Mouse (Mus musculus): Measurements from ENCODE around the gene Pla2g4e. TPM values are rescaled to one million over a fixed set of nuclear protein-coding genes. Genes with fewer than 3 reads are reported as not detected.
A peak's percentile ranks its signal among the peaks of the same experiment; 100 is the strongest.

Pla2g4e gene
- polyA plus RNA-seq, 1 experiment from 2014 or later, result not detected

DNA sequence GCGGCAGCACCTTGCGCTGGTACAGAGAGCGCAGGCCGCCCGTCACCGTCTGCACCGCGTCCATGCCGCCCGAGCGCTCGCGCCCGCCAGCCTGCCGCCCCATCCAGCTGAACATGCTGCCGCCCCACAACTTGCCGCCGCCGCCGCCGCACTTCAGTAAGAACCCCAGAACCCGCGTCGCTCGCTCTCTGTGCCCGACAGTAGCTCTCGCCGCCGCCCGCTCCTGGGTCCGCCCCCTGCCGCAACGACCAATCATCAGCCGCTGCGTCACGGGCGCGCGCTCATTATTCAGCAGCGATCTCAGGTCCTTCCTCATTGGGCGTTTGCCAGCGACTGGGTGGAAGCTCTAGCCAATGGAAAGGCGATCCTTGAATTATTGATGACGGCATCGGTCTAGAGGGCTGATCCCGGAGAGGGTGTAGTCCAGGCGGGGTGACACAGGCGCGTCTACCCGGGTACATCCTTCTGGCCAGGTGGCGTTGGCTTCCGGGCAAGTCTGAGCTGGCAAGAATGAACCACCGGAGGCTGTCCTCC is 90.7 kb downstream of the Pla2g4e start, which contains the start of gene Ehd4:
TSS of gene Ehd4 (minus strand) at position 246 of the 534 bp plus-strand sequence.
- WGBS, result under 1% methylated on average over 53 of the region's 53 CpGs
- Histone ChIP-seq H3K4me2 (ENCODE audit: low read length) (peak within 1 kb of the TSS; percentile 100), H3K27ac (peak within 1 kb of the TSS; percentile 66), H3K27me3 (ENCODE audit: insufficient read depth, low read length) (no peaks in the 10 kb centered on the region), H3K4me3 (replicated peaks; ENCODE audit: low read depth, low read length) (peak within 1 kb of the TSS; percentile 75), H3K9me3 (replicated peaks; ENCODE audit: low read length) (no peaks in the 10 kb centered on the region), H3K9ac (ENCODE audit: low read depth, low read length) (peak within 1 kb of the TSS; percentile 70), H3K4me1 (replicated peaks; ENCODE audit: insufficient read depth, low read length) (peaks cover 8% of the 10 kb centered on the region; the same call in 1 of the 2 replicates), H3K36me3 (ENCODE audit: insufficient read depth, low read length) (no peaks in the 10 kb centered on the region)
- ATAC-seq (replicated peaks; ENCODE audit: low FRiP score, low read depth) (peak; percentile 97), DNase-seq (ENCODE audit: low spot score) (peak; percentile 98)
- TF ChIP-seq CTCF (IDR thresholded peaks at IDR 0.05; ENCODE audit: low read depth), result no peak

DNA sequence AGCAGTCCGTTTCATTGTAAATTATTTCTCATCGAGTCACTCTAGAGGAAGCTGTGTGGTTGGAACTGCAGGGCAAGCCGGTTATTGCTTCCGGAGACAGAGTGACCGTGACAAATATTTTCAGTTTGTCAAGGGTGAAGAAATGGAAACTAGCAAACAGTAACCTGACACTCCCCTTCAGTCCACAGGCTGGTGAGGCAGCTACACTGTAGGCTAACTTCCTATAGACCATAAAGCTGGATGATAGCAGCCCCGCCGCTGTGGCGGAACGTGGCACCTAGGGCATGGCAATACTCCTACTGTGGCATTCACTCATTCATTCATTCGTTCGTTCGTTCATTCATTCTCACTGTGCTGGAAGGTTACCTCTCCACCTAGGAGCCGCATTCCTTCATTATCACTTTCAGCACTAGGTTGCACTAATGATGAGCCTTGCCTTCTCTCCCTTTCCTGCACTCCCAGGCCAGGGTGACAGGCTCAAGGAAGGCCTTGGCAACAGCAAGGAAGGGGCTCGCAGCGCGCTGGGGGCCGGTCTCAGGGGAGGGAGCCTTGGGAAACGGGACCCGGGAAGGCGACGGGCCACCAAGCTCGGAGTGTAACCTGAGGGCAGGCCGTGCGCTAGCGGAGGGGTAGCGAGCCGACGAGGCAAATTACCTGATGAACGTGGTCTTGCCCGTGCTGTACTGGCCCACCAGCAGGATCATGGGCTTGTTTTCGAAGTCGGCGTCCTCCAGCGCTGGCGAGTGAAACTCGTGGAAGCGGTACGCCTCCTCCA is 91.4 kb downstream of the Pla2g4e start:
- peak overlapping the region; percentile 66 for H3K27ac ChIP-seq
- H3K4me3 ChIP-seq (replicated peaks; ENCODE audit: low read depth, low read length), result peak overlapping the region; percentile 75
- no peaks in the 10 kb centered on the region for H3K27me3 ChIP-seq (ENCODE audit: insufficient read depth, low read length)
- peaks cover 8% of the 10 kb centered on the region; the same call in 1 of the 2 replicates for H3K4me1 ChIP-seq (replicated peaks; ENCODE audit: insufficient read depth, low read length)
- peak; percentile 72 for DNase-seq (ENCODE audit: low spot score)
- H3K4me2 ChIP-seq (ENCODE audit: low read length), result peak overlapping the region; percentile 100
- TF ChIP-seq CTCF (IDR thresholded peaks at IDR 0.05; ENCODE audit: low read depth), result no peak
- WGBS, result under 1% methylated on average over 38 of the region's 38 CpGs
- peak overlapping the region; percentile 70 for H3K9ac ChIP-seq (ENCODE audit: low read depth, low read length)
- ATAC-seq (replicated peaks; ENCODE audit: low FRiP score, low read depth), result peak; percentile 52
- no peaks in the 10 kb centered on the region for H3K36me3 ChIP-seq (ENCODE audit: insufficient read depth, low read length)
- H3K9me3 ChIP-seq (replicated peaks; ENCODE audit: low read length), result no peaks in the 10 kb centered on the region

DNA sequence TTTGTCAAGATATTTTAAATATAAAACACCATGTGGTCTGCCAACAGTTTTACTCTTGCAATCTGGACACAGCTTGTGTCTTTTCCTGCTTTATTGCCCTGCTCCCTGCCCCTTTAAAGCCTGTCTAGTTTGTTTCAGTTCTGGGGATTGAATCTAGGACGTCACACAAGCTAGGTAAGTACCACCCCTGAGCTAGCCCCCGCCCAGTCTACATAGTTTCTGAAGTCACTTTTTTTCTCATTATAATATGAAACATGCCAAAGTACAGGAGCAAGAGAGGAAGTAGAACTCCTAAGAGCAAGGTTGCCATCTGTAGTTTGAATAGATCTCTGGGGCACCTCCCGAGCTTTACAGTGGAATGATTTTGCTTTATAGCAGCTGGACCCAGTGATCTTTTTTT is 94.6 kb downstream of the Pla2g4e start:
- ATAC-seq (replicated peaks; ENCODE audit: low FRiP score, low read depth), result no peak
- TF ChIP-seq CTCF (IDR thresholded peaks at IDR 0.05; ENCODE audit: low read depth), result no peak
- 69% methylated on average over 3 of the region's 3 CpGs for WGBS

DNA sequence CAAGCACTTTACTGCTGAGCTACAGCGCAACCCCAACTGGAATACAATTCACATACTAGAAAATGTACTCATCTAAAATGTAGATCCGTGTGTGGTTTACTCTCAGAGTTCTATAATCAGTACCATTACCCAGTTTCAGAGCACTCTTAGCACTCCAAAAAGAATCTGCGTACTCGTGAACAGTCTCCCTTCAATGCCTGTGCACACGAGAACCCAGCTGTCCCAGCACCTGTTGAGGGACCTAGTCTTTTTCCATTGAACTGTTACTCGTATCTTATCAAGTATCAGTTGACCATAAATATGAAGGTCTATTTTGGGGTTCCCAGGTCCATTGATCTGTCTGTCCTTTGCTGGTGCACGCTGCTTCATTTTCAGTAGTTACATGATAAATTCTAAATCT is 95.5 kb downstream of the Pla2g4e start:
- H3K9me3 ChIP-seq (replicated peaks; ENCODE audit: low read length), result no peaks in the 10 kb centered on the region
- ATAC-seq (replicated peaks; ENCODE audit: low FRiP score, low read depth) (no peak), DNase-seq (ENCODE audit: low spot score) (no peak)
- no peak overlapping the region for H3K27ac ChIP-seq
- no peak overlapping the region for H3K4me2 ChIP-seq (ENCODE audit: low read length)
- H3K27me3 ChIP-seq (ENCODE audit: insufficient read depth, low read length), result no peaks in the 10 kb centered on the region
- H3K36me3 ChIP-seq (ENCODE audit: insufficient read depth, low read length), result no peaks in the 10 kb centered on the region
- H3K4me1 ChIP-seq (replicated peaks; ENCODE audit: insufficient read depth, low read length), result peaks cover 8% of the 10 kb centered on the region; the same call in 1 of the 2 replicates
- TF ChIP-seq CTCF (IDR thresholded peaks at IDR 0.05; ENCODE audit: low read depth), result no peak
- H3K4me3 ChIP-seq (replicated peaks; ENCODE audit: low read depth, low read length), result no peak overlapping the region
- no peak overlapping the region for H3K9ac ChIP-seq (ENCODE audit: low read depth, low read length)
- 89% methylated on average over 7 of the region's 7 CpGs for WGBS

More for the DNA sequence above, 94.6 kb downstream of the Pla2g4e start:
- no peaks in the 10 kb centered on the region for H3K36me3 ChIP-seq (ENCODE audit: insufficient read depth, low read length)
- H3K4me2 ChIP-seq (ENCODE audit: low read length), result no peak overlapping the region
- no peak overlapping the region for H3K27ac ChIP-seq
- H3K4me3 ChIP-seq (replicated peaks; ENCODE audit: low read depth, low read length), result no peak overlapping the region
- peaks cover 8% of the 10 kb centered on the region; the same call in 1 of the 2 replicates for H3K4me1 ChIP-seq (replicated peaks; ENCODE audit: insufficient read depth, low read length)
- no peak for DNase-seq (ENCODE audit: low spot score)
- H3K9ac ChIP-seq (ENCODE audit: low read depth, low read length), result no peak overlapping the region
- no peaks in the 10 kb centered on the region for H3K27me3 ChIP-seq (ENCODE audit: insufficient read depth, low read length)
- no peaks in the 10 kb centered on the region for H3K9me3 ChIP-seq (replicated peaks; ENCODE audit: low read length)

DNA sequence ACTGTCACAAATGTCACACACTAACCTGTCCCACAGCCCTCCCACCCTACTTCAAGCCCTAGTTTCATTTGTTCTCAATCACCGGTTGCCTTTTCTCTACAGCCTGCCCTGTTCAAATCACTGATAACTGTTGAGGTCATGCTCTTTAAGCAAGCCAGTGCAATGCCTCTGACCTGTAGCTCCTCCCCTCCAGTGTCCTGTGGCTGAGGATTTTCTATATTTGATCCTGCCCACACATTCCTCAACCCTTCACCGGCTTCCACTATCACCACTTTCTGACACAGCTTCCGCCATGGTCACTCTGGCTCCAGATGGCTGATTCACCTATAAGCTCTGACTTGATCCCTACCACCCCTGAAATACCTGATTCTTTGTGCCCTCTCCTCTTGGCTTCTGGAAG is 97.1 kb downstream of the Pla2g4e start:
- ATAC-seq (replicated peaks; ENCODE audit: low FRiP score, low read depth) (no peak), DNase-seq (ENCODE audit: low spot score) (no peak)
- no peaks in the 10 kb centered on the region for H3K9me3 ChIP-seq (replicated peaks; ENCODE audit: low read length)
- TF ChIP-seq CTCF (IDR thresholded peaks at IDR 0.05; ENCODE audit: low read depth), result no peak
- H3K4me3 ChIP-seq (replicated peaks; ENCODE audit: low read depth, low read length), result no peak overlapping the region
- H3K9ac ChIP-seq (ENCODE audit: low read depth, low read length), result no peak overlapping the region
- H3K4me2 ChIP-seq (ENCODE audit: low read length), result no peak overlapping the region
- H3K36me3 ChIP-seq (ENCODE audit: insufficient read depth, low read length), result no peaks in the 10 kb centered on the region
- H3K27ac ChIP-seq, result no peak overlapping the region
- WGBS, result 60% methylated on average over 3 of the region's 3 CpGs
- no peaks in the 10 kb centered on the region for H3K27me3 ChIP-seq (ENCODE audit: insufficient read depth, low read length)
- no peaks in the 10 kb centered on the region for H3K4me1 ChIP-seq (replicated peaks; ENCODE audit: insufficient read depth, low read length)

DNA sequence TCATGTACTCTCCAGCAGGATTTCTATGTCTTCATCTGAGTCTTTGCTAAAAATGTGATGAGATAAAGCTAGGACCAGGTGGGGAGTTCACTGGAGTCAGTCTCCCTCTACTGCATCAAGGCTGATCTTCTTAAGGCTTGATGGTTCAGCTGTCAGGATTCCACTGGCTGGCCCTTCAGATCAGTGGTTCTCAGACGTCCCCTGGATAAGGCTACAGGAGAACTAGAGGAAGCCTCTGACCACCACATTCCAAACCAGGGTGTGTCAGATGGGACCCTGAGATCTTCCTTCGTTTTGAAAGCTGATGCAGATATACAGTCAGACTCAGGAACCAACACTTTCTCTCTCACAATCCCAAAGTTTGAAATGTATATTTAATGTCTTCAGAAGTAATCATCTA is 97.8 kb downstream of the Pla2g4e start:
- no peaks in the 10 kb centered on the region for H3K4me1 ChIP-seq (replicated peaks; ENCODE audit: insufficient read depth, low read length)
- no peaks in the 10 kb centered on the region for H3K9me3 ChIP-seq (replicated peaks; ENCODE audit: low read length)
- no peak overlapping the region for H3K9ac ChIP-seq (ENCODE audit: low read depth, low read length)
- no peak overlapping the region for H3K4me2 ChIP-seq (ENCODE audit: low read length)
- no peak overlapping the region for H3K27ac ChIP-seq
- no peak for ATAC-seq (replicated peaks; ENCODE audit: low FRiP score, low read depth)
- H3K4me3 ChIP-seq (replicated peaks; ENCODE audit: low read depth, low read length), result no peak overlapping the region
- TF ChIP-seq CTCF (IDR thresholded peaks at IDR 0.05; ENCODE audit: low read depth), result no peak
- no peaks in the 10 kb centered on the region for H3K27me3 ChIP-seq (ENCODE audit: insufficient read depth, low read length)
- H3K36me3 ChIP-seq (ENCODE audit: insufficient read depth, low read length), result no peaks in the 10 kb centered on the region
- DNase-seq (ENCODE audit: low spot score), result no peak
- 36% methylated on average over 2 of the region's 2 CpGs for WGBS
